Comparison of ENCODE assay signal across 9 mouse cellular contexts in genomic region chrX:158923657-158924489, GRCm38 (mm10).
DNase-seq lines count a peak whose midpoint lies in the region; ATAC-seq and TF ChIP-seq lines count a peak whose summit lies in the region.
"Had no signal": no experiment of that assay in that cellular context is flagged by ENCODE, and none has a peak within 500 bp of the region (broad histone marks: within the 10 kb centered on the region; RNA-seq: fewer than 3 reads in every experiment).

No protein-coding gene starts in this region.

- WGBS in embryonic facial prominence, embryonic 11.5 days = 34% methylated on average over 17 of the region's 17 CpGs
- WGBS in forebrain, embryonic 16.5 days = 26% methylated on average over 17 of the region's 17 CpGs
- 26% methylated on average over 17 of the region's 17 CpGs for WGBS in midbrain, embryonic 16.5 days

- no peaks in the 10 kb centered on the region for H3K36me3 ChIP-seq in embryonic facial prominence, embryonic 11.5 days (replicated peaks; ENCODE audit: control insufficient read depth, insufficient read depth, low read depth, low read length)
- no peaks in the 10 kb centered on the region for H3K36me3 ChIP-seq in forebrain, embryonic 16.5 days (ENCODE audit: control insufficient read depth, insufficient read depth)
- no peaks in the 10 kb centered on the region for H3K36me3 ChIP-seq in midbrain, embryonic 16.5 days (ENCODE audit: control insufficient read depth, insufficient read depth, low read length)
- H3K36me3 ChIP-seq: liver, embryonic 15.5 days had no signal

- no peaks in the 10 kb centered on the region for H3K27me3 ChIP-seq in embryonic facial prominence, embryonic 11.5 days (ENCODE audit: control insufficient read depth, insufficient read depth, low read length)
- no peaks in the 10 kb centered on the region for H3K27me3 ChIP-seq in forebrain, embryonic 16.5 days (replicated peaks; ENCODE audit: control insufficient read depth, insufficient read depth, low read length)
- no peaks in the 10 kb centered on the region for H3K27me3 ChIP-seq in midbrain, embryonic 16.5 days (ENCODE audit: control insufficient read depth, insufficient read depth, low read depth, low read length)

- TF ChIP-seq CTCF in layer of hippocampus, adult 2 months (conservative IDR thresholded peaks at IDR 0.05) = no peak

- peak overlapping the region; percentile 86 for H3K27ac ChIP-seq in layer of hippocampus, adult 2 months
- no peak overlapping the region for H3K27ac ChIP-seq in embryonic facial prominence, embryonic 11.5 days (replicated peaks; ENCODE audit: low read depth, low read length)
- H3K27ac ChIP-seq in forebrain, embryonic 16.5 days (ENCODE audit: low read length) = peak overlapping the region; percentile 33
- peak overlapping the region; percentile 68 for H3K27ac ChIP-seq in midbrain, embryonic 16.5 days (ENCODE audit: low read length)
- H3K27ac ChIP-seq: liver, embryonic 15.5 days had no signal

- H3K4me3 ChIP-seq in layer of hippocampus, adult 2 months = no peak overlapping the region; the same call in 1 of the 2 replicates
- H3K4me3 ChIP-seq in embryonic facial prominence, embryonic 11.5 days (ENCODE audit: low read depth, low read length) = no peak overlapping the region
- H3K4me3 ChIP-seq in forebrain, embryonic 16.5 days (replicated peaks; ENCODE audit: low read length) = peak overlapping the region; percentile 29
- H3K4me3 ChIP-seq in midbrain, embryonic 16.5 days (ENCODE audit: low read depth, low read length) = peak overlapping the region; percentile 27
- H3K4me3 ChIP-seq: liver, embryonic 15.5 days had no signal

- no peaks in the 10 kb centered on the region for H3K4me1 ChIP-seq in embryonic facial prominence, embryonic 11.5 days (ENCODE audit: control insufficient read depth, insufficient read depth, low read length)
- peaks cover 6% of the 10 kb centered on the region for H3K4me1 ChIP-seq in forebrain, embryonic 16.5 days (replicated peaks; ENCODE audit: control insufficient read depth, insufficient read depth, low read length)
- H3K4me1 ChIP-seq in midbrain, embryonic 16.5 days (ENCODE audit: control insufficient read depth, insufficient read depth, low read length) = peaks cover 6% of the 10 kb centered on the region
- H3K4me1 ChIP-seq: liver, embryonic 15.5 days had no signal

- 0 out of 2 replicates have a peak, but pooled peaks have one; percentile 15 for ATAC-seq in embryonic facial prominence, embryonic 11.5 days (replicated peaks; ENCODE audit: insufficient number of reproducible peaks, low FRiP score, low TSS enrichment, low read depth)
- peak; percentile 39 for ATAC-seq in forebrain, embryonic 16.5 days
- peak; percentile 50 for ATAC-seq in midbrain, embryonic 16.5 days

- DNase-seq in layer of hippocampus, adult 2 months (ENCODE audit: low spot score in 2 of 2) = no peak
- no peak for DNase-seq in layer of hippocampus, postnatal 25 days (ENCODE audit: extremely low spot score in 1 of 2, low spot score in 1 of 2)
- DNase-seq in embryonic facial prominence, embryonic 11.5 days (ENCODE audit: low spot score) = no peak
- DNase-seq in MN1 (ENCODE audit: low spot score) = no peak
- no peak for DNase-seq in testis, postnatal 14 days (ENCODE audit: low spot score)
- DNase-seq in lung, postnatal 14 days = no peak

- H3K9ac ChIP-seq in embryonic facial prominence, embryonic 11.5 days (replicated peaks; ENCODE audit: low read length) = no peak overlapping the region
- peak overlapping the region; percentile 54 for H3K9ac ChIP-seq in forebrain, embryonic 16.5 days (replicated peaks; ENCODE audit: low read depth, low read length)
- peak overlapping the region; percentile 46; the same call in 1 of the 2 replicates for H3K9ac ChIP-seq in midbrain, embryonic 16.5 days (ENCODE audit: low read depth, low read length)
- H3K9ac ChIP-seq: liver, embryonic 15.5 days had no signal

- H3K4me2 ChIP-seq in embryonic facial prominence, embryonic 11.5 days (ENCODE audit: low read depth, low read length) = peak overlapping the region; percentile 1
- peak overlapping the region; percentile 53 for H3K4me2 ChIP-seq in forebrain, embryonic 16.5 days (ENCODE audit: low read length)
- H3K4me2 ChIP-seq in midbrain, embryonic 16.5 days (ENCODE audit: low read length) = peak overlapping the region; percentile 56
- H3K4me2 ChIP-seq: liver, embryonic 15.5 days had no signal

- no peaks in the 10 kb centered on the region for H3K9me3 ChIP-seq in embryonic facial prominence, embryonic 11.5 days (replicated peaks; ENCODE audit: control insufficient read depth, low read length)
- no peaks in the 10 kb centered on the region for H3K9me3 ChIP-seq in forebrain, embryonic 16.5 days (ENCODE audit: control insufficient read depth, low read length)
- no peaks in the 10 kb centered on the region for H3K9me3 ChIP-seq in midbrain, embryonic 16.5 days (replicated peaks; ENCODE audit: control insufficient read depth, low read length, poor library complexity, severe bottlenecking)
- H3K9me3 ChIP-seq: liver, embryonic 15.5 days had no signal

Comparison
In these comparisons a context has a peak if more than half of its experiments do, and no peak if none do; other contexts are left out.
1. H3K4me3 ChIP-seq: peak in forebrain, embryonic 16.5 days (single experiment) and midbrain, embryonic 16.5 days (single experiment); none in layer of hippocampus, adult 2 months (single experiment) and embryonic facial prominence, embryonic 11.5 days (single experiment).
2. H3K4me2 ChIP-seq: peak in every context shown above with its lines; median percentile 56 in midbrain, embryonic 16.5 days; 53 in forebrain, embryonic 16.5 days; 1 in embryonic facial prominence, embryonic 11.5 days.
3. Peak in every context shown above with its lines, with median percentiles within 50 percentile points of each other: ATAC-seq.